Mouse (Mus musculus) embryonic facial prominence, embryonic 12.5 days (tissue): ENCODE measurements at regions not wholly inside any gene's neighbourhood (a gene's known extent, or its start where the extent isn't known, plus 50 kb on each side); places are given as distances from the start of the nearest gene placed in this dataset.

ENCODE experiments used
- ATAC-seq: fragments of 200-750 bp; cut with Nextera tagmentation; 2 replicates; pipeline ENCODE4 v1.8.0; 2017; ENCODE audit not compliant: insufficient number of reproducible peaks, insufficient read depth, low FRiP score, low TSS enrichment
- H3K27ac ChIP-seq: fragments of 300-500 bp; sonication (generic); 2 replicates; pipeline ENCODE4 v1.5.1; 2016; ENCODE audit warnings: mild to moderate bottlenecking
- H3K27me3 ChIP-seq: fragments of 300-500 bp; sonication (generic); 2 replicates; pipeline ENCODE4 v1.6.1; 2016; ENCODE audit warnings: mild to moderate bottlenecking, moderate library complexity
- H3K36me3 ChIP-seq: fragments of 300-500 bp; sonication (generic); 2 replicates; pipeline ENCODE4 v1.6.1; 2016; ENCODE audit warnings: mild to moderate bottlenecking
- H3K4me1 ChIP-seq: fragments of 300-500 bp; sonication (generic); 2 replicates; pipeline ENCODE4 v1.6.1; 2016
- H3K4me2 ChIP-seq: fragments of 300-500 bp; sonication (generic); replicated peaks from 2 replicates; pipeline ENCODE4 v1.6.1; 2016; ENCODE audit warnings: mild to moderate bottlenecking, moderate library complexity
- H3K4me3 ChIP-seq: fragments of 300-500 bp; sonication (generic); 2 replicates; pipeline ENCODE4 v1.5.1; 2016; ENCODE audit warnings: mild to moderate bottlenecking
- H3K9ac ChIP-seq: fragments of 300-500 bp; sonication (generic); 2 replicates; pipeline ENCODE4 v1.6.1; 2016; ENCODE audit warnings: mild to moderate bottlenecking, moderate library complexity
- H3K9me3 ChIP-seq: fragments of 300-500 bp; sonication (generic); 2 replicates; pipeline ENCODE4 v1.6.1; 2016; ENCODE audit warnings: mild to moderate bottlenecking, moderate library complexity
- WGBS: fragments of 180-500 bp; shearing (Covaris S2); methylation state at CpG from one replicate; pipeline ENCODE4 v1.1.7; 2016; 5-methylcytosine and 5-hydroxymethylcytosine counted together

DNA sequence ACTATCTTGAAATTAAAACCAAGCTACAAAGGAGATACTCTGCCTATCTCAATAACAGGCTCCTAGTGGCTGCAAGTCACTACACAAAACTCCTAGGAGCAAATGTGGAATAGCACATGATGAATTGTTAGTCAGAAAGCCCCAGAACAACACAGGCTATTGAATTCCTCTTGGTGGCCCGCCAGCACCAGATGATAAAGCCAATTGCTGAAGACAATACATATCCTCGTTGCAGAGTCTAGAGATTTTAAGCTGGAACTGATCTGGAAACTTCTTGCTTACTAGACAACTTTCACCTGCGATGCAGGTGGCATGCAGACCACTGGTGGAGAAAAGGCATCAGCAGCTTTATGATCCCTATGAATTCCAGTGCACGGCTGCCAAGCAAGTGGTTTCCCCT lies 126.5 kb upstream of the Eya4 start:
- Histone ChIP-seq H3K9ac (no peak overlapping the region), H3K27ac (no peak overlapping the region), H3K36me3 (no peaks in the 10 kb centered on the region), H3K4me2 (no peak overlapping the region), H3K27me3 (no peaks in the 10 kb centered on the region), H3K4me3 (no peak overlapping the region), H3K9me3 (no peaks in the 10 kb centered on the region), H3K4me1 (no peaks in the 10 kb centered on the region)
- ATAC-seq = no peak
- WGBS = 80% methylated on average over 4 of the region's 4 CpGs

DNA sequence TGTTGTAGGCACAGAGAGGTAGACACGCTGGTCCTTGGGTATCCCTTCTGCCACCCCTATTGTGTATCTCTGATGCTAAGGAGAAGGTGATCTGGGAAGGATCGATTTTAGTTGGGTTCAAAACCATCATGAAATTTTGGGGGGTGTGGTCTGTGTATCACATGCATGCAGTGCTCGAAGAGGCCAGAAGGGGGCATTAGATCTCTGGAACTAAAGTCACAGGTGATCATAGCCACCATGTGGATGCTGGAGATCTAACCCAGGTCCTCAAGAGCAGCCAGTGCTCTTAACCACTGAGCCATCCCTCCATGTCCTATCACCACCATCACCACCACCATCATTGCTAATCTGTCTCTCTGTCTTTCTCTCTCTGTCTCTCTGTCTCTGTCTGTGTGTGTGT lies 100.4 kb upstream of the Eya4 start:
- Histone ChIP-seq H3K27ac (no peak overlapping the region), H3K4me2 (no peak overlapping the region), H3K27me3 (no peaks in the 10 kb centered on the region), H3K4me1 (peaks cover 8% of the 10 kb centered on the region), H3K4me3 (no peak overlapping the region), H3K9me3 (no peaks in the 10 kb centered on the region), H3K36me3 (no peaks in the 10 kb centered on the region), H3K9ac (no peak overlapping the region)
- WGBS = 92% methylated on average over 3 of the region's 3 CpGs
- no peak for ATAC-seq

DNA sequence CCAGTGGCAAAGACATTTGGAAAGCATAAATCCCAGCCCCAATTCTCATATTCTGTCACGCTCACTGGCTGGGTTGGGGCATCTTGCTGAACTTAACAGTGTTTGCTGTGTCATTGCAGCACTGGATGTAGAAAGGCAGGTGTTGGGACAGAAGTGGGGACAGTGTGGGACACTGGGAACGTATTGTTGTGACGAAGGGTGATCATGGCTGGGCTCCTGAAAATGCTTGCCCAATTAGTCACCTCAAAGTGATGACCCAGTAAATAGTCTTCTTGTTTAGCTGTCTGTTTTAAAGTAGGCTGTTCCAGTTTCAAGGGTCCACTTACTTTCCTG lies 100.0 kb upstream of the Eya4 start:
- 71% methylated on average over 3 of the region's 3 CpGs for WGBS
- no peak overlapping the region for H3K9ac ChIP-seq
- no peak for ATAC-seq
- H3K36me3 ChIP-seq = no peaks in the 10 kb centered on the region
- H3K27ac ChIP-seq = no peak overlapping the region
- H3K4me2 ChIP-seq = no peak overlapping the region
- peaks cover 8% of the 10 kb centered on the region for H3K4me1 ChIP-seq
- no peak overlapping the region for H3K4me3 ChIP-seq
- H3K9me3 ChIP-seq = no peaks in the 10 kb centered on the region
- H3K27me3 ChIP-seq = no peaks in the 10 kb centered on the region

DNA sequence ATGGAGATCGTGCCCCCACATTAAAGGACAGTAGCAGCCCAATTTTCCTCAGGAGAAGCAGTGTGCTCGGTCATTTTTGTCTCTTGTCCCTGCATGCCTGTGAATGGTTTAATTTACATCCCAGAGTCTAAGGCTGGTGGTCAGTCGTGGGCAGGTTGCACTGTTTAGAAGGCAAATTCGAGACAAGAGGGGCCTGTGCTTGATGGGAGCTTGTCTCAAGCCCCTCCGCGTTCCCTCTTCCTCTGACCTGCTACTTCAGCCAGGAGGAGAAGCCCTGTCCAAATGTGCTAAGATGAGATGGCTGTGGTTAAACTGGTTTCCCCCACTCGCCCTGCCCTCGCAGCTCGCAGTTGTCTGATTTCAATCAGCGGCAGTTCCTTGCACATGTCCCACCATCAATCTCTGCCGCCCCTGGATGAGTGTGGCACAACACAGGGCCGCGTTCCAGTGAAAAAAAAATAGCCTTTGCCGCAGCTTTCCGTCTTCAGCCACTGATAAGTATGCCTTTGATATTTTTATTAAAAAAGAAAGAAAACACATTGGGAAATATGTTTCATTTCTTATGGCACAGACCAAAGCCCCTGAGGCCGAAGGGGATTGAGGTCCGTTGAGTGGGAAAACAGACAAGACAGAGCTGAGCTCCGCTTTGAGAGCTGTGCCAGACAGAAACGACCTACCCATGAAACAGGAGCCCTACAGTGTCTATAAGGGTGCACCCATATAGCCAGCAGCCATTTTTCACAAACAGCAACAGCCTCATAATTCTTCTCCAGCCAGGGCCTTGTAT lies 99.5 kb upstream of the Eya4 start:
- Histone ChIP-seq H3K9ac (no peak overlapping the region), H3K4me2 (0 out of 2 replicates have a peak overlapping the region, but pooled peaks have one; percentile 2), H3K27me3 (no peaks in the 10 kb centered on the region), H3K27ac (peak overlapping the region; percentile 47; the same call in 1 of the 2 replicates), H3K9me3 (no peaks in the 10 kb centered on the region), H3K4me3 (no peak overlapping the region), H3K36me3 (no peaks in the 10 kb centered on the region), H3K4me1 (peaks cover 8% of the 10 kb centered on the region)
- ATAC-seq = no peak
- WGBS = 50% methylated on average over 19 of the region's 19 CpGs

DNA sequence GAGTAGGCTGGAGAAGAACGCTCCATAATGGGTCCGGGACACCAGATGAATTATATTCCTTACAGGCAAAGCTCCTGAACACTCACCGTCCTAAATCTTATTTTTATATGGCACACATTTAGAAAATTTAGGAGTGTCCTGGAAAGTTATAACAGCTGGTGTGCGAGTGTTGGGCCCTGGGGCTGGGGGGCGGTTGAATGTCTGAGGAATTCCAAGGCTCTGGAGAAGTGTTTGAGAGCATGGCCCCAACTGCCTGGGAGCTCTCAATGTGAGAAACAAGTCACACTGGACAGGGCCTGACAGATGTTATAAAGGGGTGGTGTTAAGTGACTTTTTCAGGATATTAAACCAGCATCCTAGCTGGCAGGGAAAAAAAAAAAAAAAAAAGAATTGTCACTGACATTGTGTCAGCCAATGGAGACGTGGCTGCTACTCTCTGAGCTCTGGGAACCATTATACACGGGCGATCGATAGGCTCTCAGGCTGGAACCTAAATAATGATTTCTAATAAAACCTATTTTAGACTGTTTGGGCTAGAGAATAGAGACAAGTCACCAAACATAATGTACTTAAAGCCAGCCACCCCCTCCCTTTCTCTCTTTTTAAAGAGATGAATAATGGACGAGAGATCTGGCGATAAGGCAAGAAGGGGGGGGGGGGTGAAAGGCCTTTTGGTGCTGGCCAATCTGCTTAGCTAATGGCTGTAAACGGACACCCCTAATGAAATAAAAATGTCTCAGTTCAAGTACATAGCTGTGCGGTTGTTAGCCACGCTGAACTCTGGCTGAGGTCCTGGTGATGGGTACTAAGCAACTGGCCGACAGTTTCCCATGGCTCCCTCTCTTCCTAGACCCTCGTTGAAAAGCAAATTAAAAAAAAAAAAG lies 98.6 kb upstream of the Eya4 start:
- ATAC-seq = no peak
- no peak overlapping the region for H3K27ac ChIP-seq
- no peak overlapping the region for H3K9ac ChIP-seq
- no peaks in the 10 kb centered on the region for H3K27me3 ChIP-seq
- H3K9me3 ChIP-seq = no peaks in the 10 kb centered on the region
- H3K4me1 ChIP-seq = peaks cover 8% of the 10 kb centered on the region
- WGBS = 51% methylated on average over 16 of the region's 16 CpGs
- H3K4me3 ChIP-seq = no peak overlapping the region
- no peaks in the 10 kb centered on the region for H3K36me3 ChIP-seq
- 0 out of 2 replicates have a peak overlapping the region, but pooled peaks have one; percentile 2 for H3K4me2 ChIP-seq

DNA sequence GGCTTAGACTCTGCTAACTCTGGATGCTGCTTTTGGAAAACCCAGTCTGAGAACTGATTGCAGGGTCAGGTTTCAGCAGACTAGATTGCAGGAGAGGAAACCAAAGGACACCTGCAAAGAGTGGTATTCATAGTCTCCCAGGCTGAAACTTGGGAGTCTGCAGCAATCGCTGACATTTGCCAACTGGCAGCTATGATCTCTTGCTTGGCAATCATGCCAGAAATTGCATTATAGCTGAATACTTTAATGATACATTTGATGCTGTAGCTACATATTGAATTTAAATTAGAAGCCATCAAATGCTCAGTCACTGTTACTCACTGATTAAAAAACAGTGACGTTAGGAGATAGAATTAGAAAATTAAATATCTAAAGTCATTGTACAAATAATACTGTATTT lies 79.8 kb upstream of the Eya4 start:
- H3K9ac ChIP-seq = no peak overlapping the region
- H3K27me3 ChIP-seq = no peaks in the 10 kb centered on the region
- H3K27ac ChIP-seq = no peak overlapping the region
- H3K4me3 ChIP-seq = no peak overlapping the region
- H3K9me3 ChIP-seq = no peaks in the 10 kb centered on the region
- no peak overlapping the region for H3K4me2 ChIP-seq
- H3K36me3 ChIP-seq = no peaks in the 10 kb centered on the region
- no peaks in the 10 kb centered on the region for H3K4me1 ChIP-seq
- no peak for ATAC-seq
- 59% methylated on average over 2 of the region's 2 CpGs for WGBS

DNA sequence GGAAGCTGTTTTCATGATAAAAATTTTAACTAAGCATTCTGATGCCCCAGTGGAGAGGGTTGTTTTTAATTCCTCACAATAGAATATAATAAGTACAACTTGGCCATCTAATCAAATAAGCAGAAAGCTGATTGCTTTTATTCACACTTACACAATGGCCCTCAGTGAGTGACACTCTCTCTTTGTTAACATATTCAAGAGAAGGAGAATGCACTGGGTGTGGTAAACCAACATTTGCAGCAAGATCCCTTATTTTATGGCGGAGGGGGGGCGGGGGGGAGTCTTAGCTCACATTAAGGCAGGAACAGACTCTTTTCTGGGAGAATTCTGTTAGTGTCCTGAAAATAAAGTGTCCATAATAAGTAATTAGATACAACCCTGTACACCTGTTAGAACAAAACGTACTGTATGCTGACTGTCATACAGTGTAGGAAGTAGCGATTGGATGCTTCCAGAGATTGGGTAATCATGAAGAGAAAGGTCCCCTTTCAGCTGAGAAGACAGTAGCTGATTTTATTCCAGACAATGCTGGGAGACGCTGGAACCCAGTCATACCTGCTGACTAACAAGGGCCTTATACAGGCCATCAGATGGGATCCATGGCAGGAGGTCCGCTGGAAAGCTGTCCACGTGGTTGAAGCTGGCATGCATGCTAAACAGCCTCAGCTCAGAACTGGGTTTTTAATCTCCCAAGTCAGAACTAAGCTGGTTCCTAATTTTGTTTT lies 63.4 kb upstream of the Eya4 start:
- no peak overlapping the region for H3K4me2 ChIP-seq
- H3K36me3 ChIP-seq = no peaks in the 10 kb centered on the region
- H3K27me3 ChIP-seq = no peaks in the 10 kb centered on the region
- no peak for ATAC-seq
- WGBS = 60% methylated on average over 7 of the region's 7 CpGs
- no peak overlapping the region for H3K4me3 ChIP-seq
- no peaks in the 10 kb centered on the region for H3K4me1 ChIP-seq
- H3K27ac ChIP-seq = no peak overlapping the region
- H3K9me3 ChIP-seq = no peaks in the 10 kb centered on the region
- H3K9ac ChIP-seq = no peak overlapping the region

DNA sequence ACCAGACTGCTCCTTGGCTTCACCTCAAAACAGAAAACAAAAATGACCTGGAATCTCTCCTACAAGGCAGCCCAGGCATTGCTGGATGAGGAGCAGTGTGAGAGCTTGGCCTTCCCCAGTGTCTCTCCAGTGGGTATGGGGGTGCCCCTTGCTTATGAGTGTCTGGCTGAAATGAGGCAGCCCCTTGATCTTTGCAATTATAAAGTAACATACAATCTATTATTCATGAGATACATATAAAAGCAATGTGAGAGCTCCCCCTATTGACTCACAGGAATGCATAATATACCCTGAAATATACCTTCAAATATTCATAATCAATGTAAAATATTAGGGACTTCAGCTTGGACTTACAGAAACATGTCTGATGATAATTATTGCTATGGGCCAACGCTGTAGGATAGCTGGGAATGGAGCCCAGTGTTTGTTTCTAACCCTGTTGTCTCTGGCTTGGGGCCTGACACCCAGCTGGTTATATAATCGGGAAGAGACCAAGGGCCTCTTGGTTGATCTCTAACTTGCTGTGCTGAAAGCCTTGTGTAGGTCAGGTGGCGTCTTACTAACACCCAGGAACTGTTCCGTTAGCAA lies 52.9 kb upstream of the Eya4 start:
- no peaks in the 10 kb centered on the region for H3K9me3 ChIP-seq
- no peak overlapping the region for H3K9ac ChIP-seq
- no peak overlapping the region for H3K27ac ChIP-seq
- H3K4me1 ChIP-seq = peaks cover 4% of the 10 kb centered on the region; the same call in 1 of the 2 replicates
- 56% methylated on average over 4 of the region's 4 CpGs for WGBS
- no peak overlapping the region for H3K4me2 ChIP-seq
- H3K36me3 ChIP-seq = no peaks in the 10 kb centered on the region
- no peak overlapping the region for H3K4me3 ChIP-seq
- ATAC-seq = no peak
- H3K27me3 ChIP-seq = no peaks in the 10 kb centered on the region
